Mouse (Mus musculus) ovary, postnatal 36 days (tissue): ENCODE data around the gene Atp13a1.

Experiments
- DNase-seq: peaks from one replicate; pipeline ENCODE4 v3.0.0; 2022; ENCODE audit warnings: low spot score, mixed read lengths

Atp13a1 gene

GRCm38 (mm10) chr8:69849899-69850298, 58.9 kb downstream of the Atp13a1 start:
- DNase-seq, result no peak

GRCm38 (mm10) chr8:69850926-69851506, 60.1 kb downstream of the Atp13a1 start:
- DNase-seq, result no peak

GRCm38 (mm10) chr8:69853869-69854268, 62.9 kb downstream of the Atp13a1 start:
- no peak for DNase-seq
